Mouse (Mus musculus): ENCODE measurements around the gene Cald1. TPM values are rescaled to one million over a fixed set of nuclear protein-coding genes. Genes with fewer than 3 reads are reported as not detected.

The Cald1 gene
- total RNA-seq, 2 experiments from 2014 or later, result 0.26 to 1.2 TPM

DNA sequence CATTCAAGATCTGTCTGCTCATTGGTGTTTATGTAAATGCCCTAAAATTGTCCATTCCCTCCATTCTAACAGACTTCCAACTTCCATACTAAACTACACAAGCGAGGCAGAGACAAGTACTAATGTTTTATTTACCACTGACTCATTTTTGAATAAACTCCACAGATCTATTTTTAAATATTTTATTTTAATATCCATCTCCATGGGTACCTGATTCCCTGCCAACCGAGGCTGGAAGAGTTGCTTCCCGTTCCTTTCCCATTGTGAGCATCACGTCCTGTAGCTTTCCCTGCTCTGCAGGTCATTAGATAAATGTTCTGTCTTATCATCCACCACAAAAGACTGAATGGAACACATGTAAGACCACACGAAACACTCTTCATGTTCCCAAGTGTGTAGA is 60.5 kb downstream of the Cald1 start:
- ATAC-seq (replicated peaks; ENCODE audit: low FRiP score, poor library complexity, severe bottlenecking), result no peak

DNA sequence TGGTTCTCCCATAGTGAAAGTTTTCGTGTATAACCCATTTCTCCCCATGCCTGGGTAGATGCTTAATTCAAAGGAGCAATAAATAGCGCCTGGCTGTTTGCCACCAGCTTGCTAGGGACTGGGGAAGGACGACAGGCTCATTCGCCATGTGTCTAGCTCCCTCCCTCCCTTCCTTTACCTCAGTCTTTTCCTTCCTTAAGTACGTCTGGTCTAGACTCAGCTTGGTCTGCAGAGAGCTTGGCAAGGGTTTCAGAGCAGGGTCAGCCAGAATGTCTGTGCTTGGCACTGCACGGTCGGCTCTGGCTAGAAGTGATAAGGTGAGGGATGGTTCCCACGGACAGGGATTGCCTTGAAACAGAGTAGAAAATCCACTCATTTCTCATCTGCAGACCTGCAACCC is 62.4 kb downstream of the Cald1 start:
- ATAC-seq (replicated peaks; ENCODE audit: low FRiP score, poor library complexity, severe bottlenecking), result no peak

DNA sequence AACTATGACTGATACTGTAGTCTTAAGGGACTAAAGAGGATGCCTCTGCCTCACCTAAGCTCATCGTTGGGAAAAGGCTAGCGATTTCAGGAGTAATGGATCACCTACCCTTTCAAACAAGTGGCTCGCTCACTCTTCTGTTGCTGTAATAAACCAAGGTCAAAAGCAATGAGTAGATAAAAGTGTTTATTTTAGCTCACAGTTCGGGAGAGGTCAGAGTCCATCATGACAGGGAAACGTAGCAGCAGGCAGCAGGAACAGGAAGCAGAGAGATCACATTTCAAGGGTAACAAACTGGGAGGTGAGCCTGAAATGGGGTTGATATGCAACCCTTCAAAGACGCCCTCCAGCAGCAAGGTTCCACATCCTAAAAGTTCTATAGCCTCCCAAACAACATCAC is 64.3 kb downstream of the Cald1 start:
- ATAC-seq (replicated peaks; ENCODE audit: low FRiP score, poor library complexity, severe bottlenecking), result no peak

DNA sequence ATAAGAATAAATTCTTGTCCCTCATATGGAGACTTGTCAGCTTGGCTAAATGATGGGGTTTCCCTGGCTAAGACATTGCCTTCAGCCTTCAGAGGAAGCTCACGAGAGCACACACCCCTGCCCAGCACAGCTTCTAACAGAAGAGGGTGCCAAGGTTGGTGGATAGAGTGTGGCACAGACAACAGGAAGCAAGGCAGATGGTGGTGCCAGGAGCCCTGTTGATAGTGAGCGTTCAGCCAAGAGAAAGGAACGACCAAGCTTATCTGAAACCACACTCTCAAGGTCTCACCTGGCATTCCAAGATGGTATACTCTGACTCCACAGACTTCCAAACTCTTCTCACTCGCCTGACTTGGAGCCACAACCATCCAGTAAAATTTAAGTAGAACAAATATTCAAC is 66.0 kb downstream of the Cald1 start:
- ATAC-seq (replicated peaks; ENCODE audit: low FRiP score, poor library complexity, severe bottlenecking), result no peak

DNA sequence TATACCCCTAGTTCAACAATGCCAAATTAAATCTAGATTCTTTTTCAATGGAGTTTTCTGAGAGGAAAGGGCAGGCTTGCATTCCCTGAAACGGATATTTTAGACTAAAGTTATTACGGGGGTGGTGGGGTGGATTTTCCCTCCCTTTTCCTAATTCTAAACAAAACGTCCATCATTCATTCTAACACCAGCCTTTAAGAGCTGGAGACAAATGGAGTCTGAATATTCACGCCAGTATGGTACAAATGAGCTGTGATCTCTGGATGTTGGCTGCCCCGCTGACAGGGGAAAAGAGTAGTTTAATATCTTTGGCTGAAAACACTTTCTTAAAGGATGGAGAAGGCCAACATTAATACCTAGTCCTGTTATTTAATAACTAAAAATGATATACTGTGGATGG is 66.4 kb downstream of the Cald1 start:
- no peak for ATAC-seq (replicated peaks; ENCODE audit: low FRiP score, poor library complexity, severe bottlenecking)

DNA sequence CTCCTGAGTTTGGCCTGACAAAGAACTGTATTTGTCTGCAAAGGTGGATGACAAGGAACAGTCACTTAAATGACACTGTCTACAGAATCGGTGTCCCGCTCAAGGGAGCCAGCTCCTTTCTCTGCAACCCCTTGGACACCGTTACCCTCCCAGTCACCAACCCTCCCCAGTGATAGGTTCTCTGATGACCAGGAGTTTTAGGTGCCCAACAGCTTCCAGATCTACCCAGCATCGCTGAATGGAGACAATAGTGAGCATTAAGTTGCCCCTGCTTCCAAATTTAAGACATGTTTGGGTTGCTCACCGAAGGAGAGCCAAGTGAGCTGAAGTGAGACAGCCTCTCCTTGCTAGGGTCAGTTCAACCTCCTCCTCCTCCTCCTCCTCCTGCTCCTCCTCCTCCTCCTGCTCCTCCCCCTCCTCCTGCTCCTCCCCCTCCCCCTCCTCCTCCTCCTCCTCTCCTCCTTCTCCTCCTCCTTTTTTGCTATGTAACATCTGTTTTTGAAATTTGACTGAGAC is 70.5 kb downstream of the Cald1 start:
- no peak for ATAC-seq (replicated peaks; ENCODE audit: low FRiP score, poor library complexity, severe bottlenecking)

DNA sequence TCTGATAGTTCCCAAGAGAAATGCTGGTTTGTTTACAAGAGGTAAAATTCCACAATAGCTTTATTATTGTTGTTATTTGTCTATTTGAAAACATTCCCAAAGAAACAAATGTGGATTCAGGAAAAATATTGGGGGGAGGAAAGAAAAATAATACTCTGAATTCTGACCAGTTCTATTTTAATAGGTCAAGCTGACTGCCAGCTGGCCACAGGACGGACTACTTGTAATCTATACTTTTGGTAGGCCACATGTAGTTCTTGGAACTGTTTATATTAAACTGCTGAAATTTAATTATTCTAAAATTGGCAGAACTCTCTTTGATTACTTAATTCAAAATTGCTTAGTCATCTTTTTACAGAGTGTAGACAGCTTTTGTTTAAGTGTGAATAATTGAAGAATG is 73.1 kb downstream of the Cald1 start:
- no peak for ATAC-seq (replicated peaks; ENCODE audit: low FRiP score, poor library complexity, severe bottlenecking)

DNA sequence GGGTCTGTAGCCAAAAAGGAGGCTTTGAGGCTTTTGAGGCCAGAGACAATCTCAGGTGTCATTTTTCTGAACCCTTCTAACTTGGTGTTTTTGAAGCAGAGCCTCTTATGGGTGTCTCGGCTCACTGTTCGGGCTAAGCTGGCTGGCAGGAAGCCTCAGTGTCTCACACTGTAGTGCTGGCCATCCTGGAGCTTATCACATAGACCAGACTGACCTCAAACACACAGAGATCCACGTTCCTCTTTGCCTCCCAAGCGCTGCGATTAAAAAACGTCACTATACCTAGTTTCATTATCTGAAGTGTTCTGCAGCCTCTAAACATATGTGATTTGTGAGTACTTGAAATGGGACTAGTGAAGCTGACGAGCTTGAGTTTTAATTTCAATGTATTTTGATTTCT is 76.1 kb downstream of the Cald1 start:
- ATAC-seq (replicated peaks; ENCODE audit: low FRiP score, poor library complexity, severe bottlenecking), result no peak

DNA sequence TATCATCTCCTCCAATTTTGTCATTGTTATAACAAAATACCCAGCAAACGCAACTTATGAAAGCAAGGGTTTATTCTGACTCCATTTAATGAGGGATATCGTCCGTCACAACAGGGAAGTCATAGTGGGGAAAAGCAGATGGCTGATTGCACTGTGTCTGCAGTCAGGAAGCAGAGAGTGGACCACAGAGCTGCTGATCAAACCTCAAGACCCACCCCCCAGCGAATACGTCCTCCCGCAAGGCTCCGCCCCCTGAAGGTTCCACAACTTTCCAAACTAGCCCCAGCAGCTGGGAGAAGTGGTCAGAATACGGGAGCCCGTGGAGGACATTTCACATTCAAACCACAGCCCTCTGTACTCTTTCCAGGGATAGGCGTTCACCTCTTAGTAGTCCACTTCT is 76.6 kb downstream of the Cald1 start:
- no peak for ATAC-seq (replicated peaks; ENCODE audit: low FRiP score, poor library complexity, severe bottlenecking)

DNA sequence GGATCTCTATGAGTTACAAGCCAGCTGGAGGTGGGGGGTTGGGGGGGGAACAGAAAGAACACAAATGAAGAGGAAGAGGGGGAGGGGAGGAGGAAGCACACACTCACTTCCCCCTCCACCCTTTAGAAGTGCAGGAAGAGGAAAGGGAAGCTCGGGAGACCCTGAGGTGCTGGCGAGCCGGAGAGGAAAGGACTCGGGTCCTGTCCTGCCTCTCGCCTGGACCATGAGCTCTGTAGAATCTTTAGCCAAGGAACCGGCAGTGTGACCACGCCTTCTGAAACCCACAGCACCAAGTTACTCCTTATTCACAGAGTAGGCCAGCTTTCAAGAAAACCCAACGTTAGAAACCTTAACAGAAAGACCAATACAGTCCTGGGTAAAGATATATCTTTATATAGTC is 83.8 kb downstream of the Cald1 start:
- no peak for ATAC-seq (replicated peaks; ENCODE audit: low FRiP score, poor library complexity, severe bottlenecking)

DNA sequence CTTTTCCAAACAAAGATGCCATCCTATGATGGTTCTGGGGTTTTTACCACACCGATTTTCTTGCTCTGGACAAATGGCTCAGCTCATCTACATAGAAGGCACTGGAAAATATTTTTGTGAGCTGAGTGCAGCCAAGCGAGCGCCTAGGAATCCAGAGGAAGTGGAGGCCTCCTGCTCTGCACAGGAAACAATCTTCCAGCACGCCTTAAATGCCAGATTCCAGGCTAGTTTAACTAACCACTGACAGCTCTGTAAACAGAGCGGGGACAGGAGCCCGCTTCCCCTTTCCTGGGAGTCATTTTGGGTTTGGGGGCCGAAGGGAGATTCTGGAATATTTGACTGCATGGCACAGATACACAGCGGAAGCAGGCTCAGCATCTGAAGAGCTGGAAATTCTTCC is 86.6 kb downstream of the Cald1 start:
- ATAC-seq (replicated peaks; ENCODE audit: low FRiP score, poor library complexity, severe bottlenecking), result no peak

DNA sequence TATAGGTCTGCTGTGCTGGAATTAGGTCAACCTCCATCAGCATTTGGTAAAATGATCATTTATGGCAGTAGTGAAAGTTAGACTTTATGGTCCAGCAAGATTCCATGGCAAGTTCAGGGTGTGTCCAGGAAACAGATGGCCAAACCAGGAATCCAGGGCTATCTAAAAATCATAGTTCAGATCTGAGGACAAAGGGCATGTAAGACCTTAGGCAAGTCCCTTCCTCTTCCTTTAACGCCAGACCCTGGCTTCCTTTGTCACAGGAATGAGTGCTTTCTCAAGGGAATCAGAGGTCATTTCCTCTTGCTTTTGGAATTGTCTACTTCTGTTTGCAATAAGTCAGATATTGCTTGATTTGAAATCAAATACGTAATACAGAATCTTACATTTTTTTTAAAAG is 90.7 kb downstream of the Cald1 start:
- ATAC-seq (replicated peaks; ENCODE audit: low FRiP score, poor library complexity, severe bottlenecking), result no peak

DNA sequence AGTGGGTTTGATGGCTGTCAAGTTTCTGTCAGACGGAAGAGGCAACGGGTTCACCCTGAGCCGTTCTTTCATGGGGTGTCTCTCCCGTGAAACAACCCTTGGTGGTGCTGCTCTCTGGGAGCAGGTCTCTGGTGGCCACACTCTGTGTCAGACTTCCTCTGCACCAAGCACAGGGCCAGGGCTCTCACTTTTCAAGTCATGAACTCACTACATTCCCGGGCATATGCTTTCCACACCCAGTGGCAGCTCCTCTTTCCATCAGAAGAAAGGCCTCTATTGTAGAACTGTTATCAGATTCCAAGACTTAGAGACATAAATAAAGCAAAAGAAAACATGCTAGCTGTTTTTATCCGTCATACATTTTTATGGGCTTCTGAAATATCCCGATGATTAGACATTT is 93.1 kb downstream of the Cald1 start:
- no peak for ATAC-seq (replicated peaks; ENCODE audit: low FRiP score, poor library complexity, severe bottlenecking)

DNA sequence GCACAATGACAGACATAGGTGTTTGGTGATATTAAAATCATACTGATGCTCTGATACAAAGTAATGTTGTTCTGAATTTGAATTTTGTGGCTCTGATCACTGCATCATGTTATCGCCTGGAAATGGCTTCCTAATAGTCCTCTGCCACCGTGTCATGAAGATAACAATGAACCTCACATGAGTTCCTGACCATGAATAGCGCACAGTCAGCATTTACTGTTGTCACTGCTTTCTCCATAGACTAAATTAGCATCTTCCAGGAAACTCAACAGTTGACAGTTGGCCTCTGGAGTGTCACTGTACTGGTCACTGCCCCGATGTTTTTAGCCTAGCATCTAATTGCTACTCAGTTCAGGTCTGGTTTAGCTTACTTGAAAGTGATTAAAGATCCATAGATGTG is 95.8 kb downstream of the Cald1 start:
- ATAC-seq (replicated peaks; ENCODE audit: low FRiP score, poor library complexity, severe bottlenecking), result no peak

DNA sequence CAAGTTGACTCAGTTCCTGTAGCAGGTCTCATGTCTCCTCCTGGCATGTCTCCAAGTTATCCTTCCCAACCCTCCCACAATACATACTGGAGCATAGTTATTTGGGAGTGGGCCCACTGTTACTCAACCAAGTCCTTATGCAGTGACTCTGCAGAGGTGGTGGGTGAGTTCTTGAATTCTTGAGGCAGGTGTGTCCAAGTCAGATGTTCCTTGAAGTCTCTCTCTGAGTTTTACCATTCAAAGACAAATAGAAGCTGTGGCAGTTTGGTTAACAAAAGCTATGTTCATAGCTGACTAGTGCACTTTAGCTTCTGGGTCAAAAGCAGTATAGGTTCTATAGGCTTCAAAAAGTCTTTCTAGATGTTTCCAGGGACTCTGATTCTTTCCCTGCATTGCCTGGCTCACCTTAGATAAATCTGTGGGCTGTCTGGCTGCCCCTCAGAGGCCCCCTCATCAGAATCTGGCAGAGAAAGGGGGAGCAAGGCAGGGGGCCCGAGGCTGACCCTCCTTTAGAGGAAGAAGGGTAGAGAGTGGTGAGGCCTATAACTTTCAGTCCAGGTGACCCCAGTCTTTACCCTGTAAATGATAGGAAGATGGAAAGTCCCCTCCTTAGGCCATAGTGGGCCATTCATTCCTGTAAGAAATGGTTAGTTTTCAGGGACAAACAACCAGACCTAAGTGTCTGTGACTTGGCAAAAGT is 105.3 kb downstream of the Cald1 start:
- ATAC-seq (replicated peaks; ENCODE audit: low FRiP score, poor library complexity, severe bottlenecking), result no peak

DNA sequence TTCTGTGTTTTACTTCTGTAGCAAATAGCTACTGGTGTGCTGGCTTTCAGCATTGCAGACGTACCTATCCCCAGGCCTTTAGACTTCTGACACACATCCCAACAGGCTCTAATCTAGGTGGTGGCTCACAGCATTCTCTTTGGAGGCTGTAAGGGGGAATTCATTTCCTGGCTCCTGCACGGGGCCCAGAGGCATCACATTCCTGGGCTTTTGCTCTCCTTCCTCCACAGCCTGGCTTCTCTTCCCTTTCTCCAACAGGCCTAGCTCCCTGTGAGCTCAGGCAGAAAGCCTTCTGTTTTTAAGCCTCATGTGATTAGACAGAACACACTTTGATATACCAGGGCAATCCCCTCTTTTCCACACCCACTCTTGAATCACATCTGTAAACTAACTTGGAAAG is 109.2 kb downstream of the Cald1 start:
- ATAC-seq (replicated peaks; ENCODE audit: low FRiP score, poor library complexity, severe bottlenecking), result no peak

DNA sequence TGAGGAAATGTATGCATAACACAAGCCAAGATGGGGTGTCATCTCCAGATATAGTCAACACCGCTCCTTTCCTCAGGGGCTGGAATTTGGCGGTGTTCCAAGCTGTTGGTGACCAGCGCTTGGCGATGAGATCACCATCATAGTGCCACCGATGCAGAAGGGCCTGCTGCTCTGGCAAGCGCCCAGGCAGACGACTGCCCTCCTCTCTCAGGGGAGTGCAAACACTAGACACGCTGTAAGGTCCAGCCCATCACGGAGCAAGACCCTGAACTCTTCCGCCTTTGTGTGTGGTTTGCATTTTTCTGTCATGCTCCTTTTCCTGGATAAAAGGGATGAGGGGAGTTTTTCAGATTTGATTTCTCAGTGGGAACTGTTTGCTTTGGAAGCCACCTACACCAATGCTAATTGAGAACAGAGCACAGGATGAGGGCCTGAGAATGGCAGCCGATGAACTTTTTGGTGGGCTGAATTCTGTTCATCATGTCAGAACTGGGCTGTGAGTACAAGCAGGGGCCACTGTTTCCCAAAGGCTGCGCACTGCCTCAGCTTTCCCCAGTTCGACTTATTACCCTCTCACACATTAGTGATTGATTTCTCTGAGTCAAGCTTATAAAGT is 110.5 kb downstream of the Cald1 start:
- no peak for ATAC-seq (replicated peaks; ENCODE audit: low FRiP score, poor library complexity, severe bottlenecking)

DNA sequence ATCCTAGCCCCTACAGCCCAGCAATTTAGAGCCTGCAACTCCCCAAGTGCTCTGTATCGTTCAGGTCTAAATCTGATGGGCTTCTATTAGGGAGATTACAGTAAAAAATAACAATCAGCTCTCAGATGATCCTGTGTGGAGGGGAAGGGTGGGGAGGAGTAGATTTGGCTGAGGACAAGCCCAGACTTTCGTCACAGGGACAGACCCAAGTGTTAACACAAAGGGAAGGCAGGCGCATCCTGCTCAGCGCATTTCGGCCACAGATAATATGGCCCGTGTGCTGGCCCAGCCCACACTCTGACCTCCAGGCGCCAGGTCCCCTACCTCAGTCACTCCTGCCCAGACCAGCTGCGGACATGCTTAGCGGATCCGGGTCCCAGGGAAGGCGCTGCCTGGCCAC is 111.0 kb downstream of the Cald1 start:
- ATAC-seq (replicated peaks; ENCODE audit: low FRiP score, poor library complexity, severe bottlenecking), result no peak

DNA sequence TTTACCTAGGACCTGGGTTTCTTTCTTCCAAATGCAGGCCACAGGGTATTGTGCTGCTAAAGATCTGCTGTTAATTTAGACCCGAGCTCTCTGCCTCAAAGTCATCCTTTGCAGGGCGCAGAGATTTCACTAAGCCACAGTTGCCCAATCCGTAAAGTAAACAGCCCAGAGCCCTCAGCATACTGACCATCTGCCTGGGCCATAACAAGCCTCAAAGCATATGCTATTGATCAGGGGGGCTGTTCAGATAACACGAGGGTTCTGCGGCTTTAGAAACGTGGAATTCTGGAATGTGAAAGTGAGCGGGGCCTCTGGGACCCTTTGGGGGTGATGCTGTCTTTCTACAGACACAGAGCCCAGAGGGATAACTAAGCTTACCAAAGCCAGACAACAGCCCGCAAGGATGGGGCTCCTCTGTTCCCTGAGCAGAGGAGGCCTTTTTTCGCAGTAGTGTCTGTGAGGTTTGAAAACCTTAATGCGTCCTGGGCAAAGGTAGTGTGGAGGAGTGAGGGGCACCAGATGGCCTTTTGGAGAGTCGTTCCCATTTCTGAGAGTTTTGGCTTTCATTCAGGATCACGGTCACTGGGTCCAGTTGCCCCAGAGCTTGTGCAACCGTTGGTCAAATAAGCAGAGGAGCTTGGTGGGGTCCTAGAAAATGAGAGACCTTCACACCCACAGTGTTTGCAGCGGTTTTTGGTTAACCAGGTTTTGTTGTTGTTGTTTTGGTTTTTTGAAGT is 111.8 kb downstream of the Cald1 start:
- ATAC-seq (replicated peaks; ENCODE audit: low FRiP score, poor library complexity, severe bottlenecking), result no peak

DNA sequence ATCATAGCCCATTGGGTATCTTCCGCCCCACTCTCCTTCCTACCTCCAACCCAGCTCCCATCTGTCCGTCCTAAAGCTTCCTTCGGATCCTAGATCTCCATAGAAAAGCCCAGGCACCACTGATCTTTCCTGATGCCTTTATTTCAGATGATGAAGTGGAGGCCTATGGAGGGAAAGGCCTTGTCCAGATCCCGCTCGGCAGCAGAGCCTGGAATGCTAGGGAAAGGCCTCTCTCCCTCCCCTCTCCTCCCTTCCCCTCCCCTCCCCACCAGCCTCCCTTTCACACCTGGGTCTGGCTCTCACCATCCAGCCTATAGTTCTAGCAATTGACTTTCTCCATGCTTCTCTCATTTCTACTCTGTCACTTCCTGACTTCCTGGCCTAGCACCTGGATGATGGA is 112.5 kb downstream of the Cald1 start:
- no peak for ATAC-seq (replicated peaks; ENCODE audit: low FRiP score, poor library complexity, severe bottlenecking)

DNA sequence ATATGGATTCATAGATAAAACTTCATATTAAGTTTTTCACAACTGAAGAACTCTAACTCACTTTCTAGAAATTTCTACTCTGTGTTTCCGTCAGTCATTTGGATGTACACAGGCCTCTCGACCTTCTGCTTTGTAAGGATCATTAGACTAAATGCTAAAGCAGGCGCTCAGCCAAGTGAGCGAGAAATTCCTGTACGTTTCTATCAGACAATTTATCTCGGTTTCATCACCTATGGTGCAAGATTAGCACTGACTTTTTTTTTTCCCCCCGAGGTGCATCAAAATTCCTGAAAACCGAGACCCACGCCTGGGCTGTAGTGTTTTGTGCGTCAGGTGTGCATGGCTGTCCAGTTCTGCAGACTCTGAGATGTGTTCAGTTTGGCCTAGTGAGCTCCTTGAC is 113.3 kb downstream of the Cald1 start:
- no peak for ATAC-seq (replicated peaks; ENCODE audit: low FRiP score, poor library complexity, severe bottlenecking)

Measured in erythroblast, adult 5-6 weeks (primary cell).